Mouse (Mus musculus): Measurements from ENCODE around the gene Cep72.

- TF ChIP-seq CTCF (IDR thresholded peaks at IDR 0.05; ENCODE audit: borderline replicate concordance, control insufficient read depth, extremely low read depth, insufficient read depth, low read length, poor library complexity) (no peak), POLR2A (IDR thresholded peaks at IDR 0.05; ENCODE audit: control insufficient read depth, extremely low read depth, insufficient read depth, low read length, poor library complexity) (no peak)
Measured at GRCm38 (mm10) chr13:74031133-74031532, 31.0 kb downstream of the Cep72 start.

Data from thymus, adult 2 months (tissue).